Mouse (Mus musculus): ENCODE data around the gene Gm37240. TPM values are rescaled to one million over a fixed set of nuclear protein-coding genes. Genes with fewer than 3 reads are reported as not detected.

The Gm37240 gene
- polyA plus RNA-seq, 1 experiment = not detected

DNA sequence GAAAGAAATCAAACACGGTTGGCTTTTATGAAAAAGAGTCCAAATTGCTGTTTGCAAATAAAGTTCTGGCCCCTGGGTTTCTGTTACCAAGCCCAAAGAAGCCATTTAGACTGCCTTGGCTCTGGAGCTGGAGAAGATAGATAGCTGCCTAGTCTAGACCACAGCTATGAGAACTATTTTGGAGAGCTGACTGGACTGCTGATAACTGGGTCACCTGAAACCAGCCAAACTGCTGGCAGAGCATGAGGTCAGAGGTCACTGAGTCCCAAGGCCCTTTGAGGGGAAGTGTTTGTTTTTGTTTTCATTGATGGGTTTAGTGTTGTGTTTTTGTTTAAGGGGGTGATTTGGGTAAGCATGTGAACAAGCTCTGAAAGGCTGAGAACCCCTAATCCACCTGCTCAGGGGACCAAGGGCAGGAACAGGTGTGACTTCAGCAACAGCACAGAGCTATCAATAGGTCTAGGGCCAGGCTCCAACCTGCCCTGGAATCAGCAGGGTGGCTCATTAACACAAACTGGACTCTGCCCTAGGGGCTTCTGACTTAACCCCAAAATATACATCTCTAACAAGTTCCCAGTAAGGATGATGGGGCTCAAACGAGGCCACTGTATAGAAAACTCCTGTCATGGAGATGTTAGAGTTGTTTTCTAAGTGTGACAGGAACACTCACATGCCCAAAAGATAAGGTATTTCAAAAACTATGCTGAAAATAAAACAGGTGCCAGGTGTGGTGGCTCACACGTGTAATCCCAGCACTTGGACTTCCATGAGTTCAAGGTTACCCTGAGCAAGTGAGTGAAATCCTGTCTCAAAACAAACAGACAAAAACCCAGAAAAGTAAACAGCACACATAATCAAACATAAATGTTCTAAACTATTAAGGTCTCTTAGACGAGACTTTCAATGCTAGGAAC, 74.0 kb downstream of the Gm37240 start:
- Histone ChIP-seq H3K27ac (ENCODE audit: insufficient read depth, low read depth, low read length) (no peak overlapping the region), H3K4me1 (ENCODE audit: control insufficient read depth, insufficient read depth, low read length) (no peaks in the 10 kb centered on the region), H3K4me3 (ENCODE audit: insufficient read depth, low read length) (no peak overlapping the region)
- no peak for TF ChIP-seq POLR2A (IDR thresholded peaks at IDR 0.05; ENCODE audit: borderline replicate concordance, low read depth, low read length)
- no peak for TF ChIP-seq CTCF (IDR thresholded peaks at IDR 0.05; ENCODE audit: low read depth, low read length)

DNA sequence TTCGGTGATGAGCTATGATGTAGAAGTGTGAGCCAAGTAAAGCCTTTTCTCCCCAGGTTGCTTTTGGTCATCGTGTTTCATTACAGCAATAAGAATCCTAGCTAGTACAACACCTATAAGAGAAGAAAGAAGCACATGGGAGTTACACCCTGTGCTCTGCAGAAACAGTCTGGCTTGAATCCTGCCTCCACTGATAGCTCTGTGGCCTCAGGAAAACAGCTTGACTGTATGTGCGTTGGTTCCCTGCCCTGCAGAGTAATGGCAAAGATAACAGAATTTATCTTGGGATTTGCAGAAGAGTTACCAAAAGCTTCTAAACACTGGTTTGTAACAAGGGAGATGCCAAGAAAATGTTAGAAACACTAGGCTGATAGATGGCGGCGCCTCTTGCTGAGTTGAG, 75.3 kb downstream of the Gm37240 start:
- Histone ChIP-seq H3K4me1 (ENCODE audit: control insufficient read depth, insufficient read depth, low read length) (no peaks in the 10 kb centered on the region), H3K27ac (ENCODE audit: insufficient read depth, low read depth, low read length) (no peak overlapping the region), H3K4me3 (ENCODE audit: insufficient read depth, low read length) (no peak overlapping the region)
- TF ChIP-seq CTCF (IDR thresholded peaks at IDR 0.05; ENCODE audit: low read depth, low read length) (no peak), POLR2A (IDR thresholded peaks at IDR 0.05; ENCODE audit: borderline replicate concordance, low read depth, low read length) (no peak)

DNA sequence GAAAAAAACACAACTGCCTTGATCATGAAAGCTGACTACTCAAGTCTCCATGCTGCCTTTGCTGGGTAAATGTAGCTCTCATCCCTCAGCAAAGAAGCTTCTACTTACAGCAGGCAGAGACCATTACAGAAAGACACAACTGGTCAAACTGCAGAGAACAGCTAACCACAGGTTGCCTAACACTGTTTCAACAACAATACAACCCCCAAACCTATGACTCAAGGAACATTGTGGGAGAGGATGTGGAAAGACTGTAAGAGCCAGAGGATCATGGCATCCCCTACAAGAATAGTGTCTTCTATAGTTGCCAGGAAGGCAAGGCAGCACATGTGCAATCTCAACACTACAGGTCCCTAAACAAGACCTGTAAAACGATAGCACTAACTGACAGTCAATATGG, 94.2 kb downstream of the Gm37240 start:
- H3K4me1 ChIP-seq (ENCODE audit: control insufficient read depth, insufficient read depth, low read length) = no peaks in the 10 kb centered on the region
- TF ChIP-seq CTCF (IDR thresholded peaks at IDR 0.05; ENCODE audit: low read depth, low read length) (no peak), POLR2A (IDR thresholded peaks at IDR 0.05; ENCODE audit: borderline replicate concordance, low read depth, low read length) (no peak)
- H3K4me3 ChIP-seq (ENCODE audit: insufficient read depth, low read length) = no peak overlapping the region
- no peak overlapping the region for H3K27ac ChIP-seq (ENCODE audit: insufficient read depth, low read depth, low read length)

DNA sequence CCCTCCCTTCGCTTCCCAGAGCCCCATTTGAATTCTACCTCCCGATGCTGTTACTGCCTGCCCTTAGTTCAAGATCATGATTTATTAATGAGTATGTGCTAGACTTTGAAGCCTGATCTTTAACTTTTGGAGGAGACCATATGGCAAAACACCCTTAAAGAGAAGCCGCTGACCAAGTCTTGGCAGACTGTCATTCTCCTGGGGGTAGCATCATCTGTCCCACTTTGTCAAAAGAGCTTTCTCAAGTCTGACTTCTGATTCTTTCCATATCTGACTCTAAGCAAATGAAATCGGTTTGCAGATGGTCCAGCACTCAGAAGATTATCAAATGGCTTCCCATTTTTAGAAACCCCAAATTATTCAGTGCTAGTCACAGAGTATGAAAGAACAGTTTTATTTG, 97.6 kb downstream of the Gm37240 start:
- H3K4me3 ChIP-seq (ENCODE audit: insufficient read depth, low read length) = no peak overlapping the region
- H3K27ac ChIP-seq (ENCODE audit: insufficient read depth, low read depth, low read length) = no peak overlapping the region
- TF ChIP-seq POLR2A (IDR thresholded peaks at IDR 0.05; ENCODE audit: borderline replicate concordance, low read depth, low read length) (no peak), CTCF (IDR thresholded peaks at IDR 0.05; ENCODE audit: low read depth, low read length) (no peak)
- no peaks in the 10 kb centered on the region for H3K4me1 ChIP-seq (ENCODE audit: control insufficient read depth, insufficient read depth, low read length)

DNA sequence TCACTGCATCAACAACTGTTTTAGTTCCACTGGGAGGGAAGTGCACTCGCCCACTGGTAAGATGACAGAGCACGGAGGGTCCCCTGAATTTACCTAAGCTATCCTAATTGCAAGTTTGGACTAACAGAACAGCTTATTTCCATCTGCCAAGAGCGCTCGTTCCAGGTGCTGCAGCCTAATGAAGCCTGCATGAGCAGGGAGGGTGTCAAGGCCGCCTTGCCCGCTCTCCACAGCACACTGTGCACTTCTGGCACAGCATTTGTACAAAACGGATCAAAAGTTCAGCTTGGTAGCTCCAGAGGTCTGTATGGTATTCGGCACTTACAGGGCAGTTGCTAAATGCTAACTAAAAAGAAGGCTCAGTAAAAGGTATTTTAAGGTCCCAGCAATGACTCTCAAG, 100.8 kb downstream of the Gm37240 start:
- no peak overlapping the region for H3K27ac ChIP-seq (ENCODE audit: insufficient read depth, low read depth, low read length)
- H3K4me1 ChIP-seq (ENCODE audit: control insufficient read depth, insufficient read depth, low read length) = no peaks in the 10 kb centered on the region
- TF ChIP-seq POLR2A (IDR thresholded peaks at IDR 0.05; ENCODE audit: borderline replicate concordance, low read depth, low read length) (no peak), CTCF (IDR thresholded peaks at IDR 0.05; ENCODE audit: low read depth, low read length) (no peak)
- no peak overlapping the region for H3K4me3 ChIP-seq (ENCODE audit: insufficient read depth, low read length)

DNA sequence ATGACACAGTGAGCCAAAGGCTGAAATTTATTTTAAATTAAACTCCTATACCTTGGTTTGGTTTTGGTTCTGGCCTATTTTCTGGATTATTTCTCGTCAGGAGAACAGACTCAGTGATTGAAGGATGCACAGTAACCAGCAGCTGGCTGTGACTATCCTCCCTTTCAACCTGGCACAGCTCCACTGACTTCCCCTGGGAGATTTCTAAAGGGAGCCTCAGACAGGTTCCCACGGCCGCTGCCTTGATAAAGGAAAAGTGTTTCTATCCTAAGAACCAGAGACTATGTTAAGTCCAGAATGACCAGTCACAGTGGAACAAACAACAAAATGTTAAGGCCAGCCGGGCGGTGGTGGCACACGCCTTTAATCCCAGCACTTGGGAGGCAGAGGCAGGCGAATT, 106.4 kb downstream of the Gm37240 start:
- no peak overlapping the region for H3K27ac ChIP-seq (ENCODE audit: insufficient read depth, low read depth, low read length)
- TF ChIP-seq POLR2A (IDR thresholded peaks at IDR 0.05; ENCODE audit: borderline replicate concordance, low read depth, low read length) (no peak), CTCF (IDR thresholded peaks at IDR 0.05; ENCODE audit: low read depth, low read length) (no peak)
- H3K4me3 ChIP-seq (ENCODE audit: insufficient read depth, low read length) = no peak overlapping the region
- H3K4me1 ChIP-seq (ENCODE audit: control insufficient read depth, insufficient read depth, low read length) = no peaks in the 10 kb centered on the region

DNA sequence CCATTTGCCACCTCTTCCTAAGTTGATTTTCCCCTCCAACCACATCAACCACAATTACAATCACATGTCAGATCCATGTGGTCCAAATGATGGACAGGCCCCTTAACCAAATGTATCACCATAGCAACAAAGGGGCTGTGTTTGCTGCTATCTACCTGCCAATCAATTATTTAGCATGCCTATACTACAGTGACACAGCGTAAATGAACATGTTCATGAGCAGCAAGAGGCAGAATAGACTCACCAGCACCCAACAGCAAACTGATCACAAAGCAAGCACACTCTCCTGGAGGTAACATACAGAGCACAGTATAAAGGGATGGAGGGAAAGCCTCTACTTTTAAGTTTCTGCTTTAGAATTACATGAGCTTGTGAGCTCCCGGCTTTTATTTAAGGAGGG, 107.0 kb downstream of the Gm37240 start:
- H3K4me1 ChIP-seq (ENCODE audit: control insufficient read depth, insufficient read depth, low read length) = no peaks in the 10 kb centered on the region
- no peak for TF ChIP-seq CTCF (IDR thresholded peaks at IDR 0.05; ENCODE audit: low read depth, low read length)
- TF ChIP-seq POLR2A (IDR thresholded peaks at IDR 0.05; ENCODE audit: borderline replicate concordance, low read depth, low read length) = no peak
- H3K4me3 ChIP-seq (ENCODE audit: insufficient read depth, low read length) = no peak overlapping the region
- no peak overlapping the region for H3K27ac ChIP-seq (ENCODE audit: insufficient read depth, low read depth, low read length)

DNA sequence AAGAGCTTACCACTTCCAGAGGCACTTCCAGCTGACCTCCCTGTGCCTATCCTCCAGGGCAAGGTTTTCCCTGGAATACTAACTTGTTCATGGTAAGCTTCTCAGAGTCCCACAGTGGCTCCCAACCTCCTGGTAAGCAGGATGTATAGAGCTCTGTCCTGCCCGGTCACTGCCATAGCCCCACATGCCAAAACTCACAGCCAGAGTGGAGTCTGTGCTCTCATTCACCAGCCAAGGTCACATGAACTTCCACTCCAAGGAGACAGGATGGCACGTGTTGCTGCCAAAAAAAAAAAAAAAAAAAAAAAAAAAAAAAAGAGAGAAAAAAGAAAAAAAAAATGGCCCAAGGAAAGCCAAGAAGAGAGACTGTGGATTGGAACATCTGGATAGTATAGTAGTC, 109.5 kb downstream of the Gm37240 start:
- TF ChIP-seq POLR2A (IDR thresholded peaks at IDR 0.05; ENCODE audit: borderline replicate concordance, low read depth, low read length) (no peak), CTCF (IDR thresholded peaks at IDR 0.05; ENCODE audit: low read depth, low read length) (no peak)
- no peaks in the 10 kb centered on the region for H3K4me1 ChIP-seq (ENCODE audit: control insufficient read depth, insufficient read depth, low read length)
- H3K27ac ChIP-seq (ENCODE audit: insufficient read depth, low read depth, low read length) = no peak overlapping the region
- no peak overlapping the region for H3K4me3 ChIP-seq (ENCODE audit: insufficient read depth, low read length)

DNA sequence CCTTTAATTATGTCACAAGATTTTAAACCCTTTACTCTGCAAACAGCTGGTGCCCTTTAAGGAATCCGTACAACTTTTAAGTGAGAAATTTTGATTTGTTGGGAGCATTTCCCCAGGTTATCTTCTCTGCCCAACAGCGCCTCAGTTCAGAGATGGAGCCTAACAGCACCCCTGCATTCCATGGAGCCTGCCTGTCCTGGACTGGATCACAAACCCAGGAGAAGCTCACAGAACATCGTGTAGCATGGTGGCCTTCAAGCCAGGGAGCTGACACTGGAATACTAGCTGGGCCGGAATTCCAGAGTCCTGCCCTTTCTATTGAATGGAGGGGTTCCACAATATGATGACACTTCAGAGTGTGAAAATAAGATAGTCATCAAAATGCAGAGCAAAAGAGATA, 110.0 kb downstream of the Gm37240 start:
- H3K4me3 ChIP-seq (ENCODE audit: insufficient read depth, low read length) = no peak overlapping the region
- H3K4me1 ChIP-seq (ENCODE audit: control insufficient read depth, insufficient read depth, low read length) = no peaks in the 10 kb centered on the region
- TF ChIP-seq POLR2A (IDR thresholded peaks at IDR 0.05; ENCODE audit: borderline replicate concordance, low read depth, low read length) (no peak), CTCF (IDR thresholded peaks at IDR 0.05; ENCODE audit: low read depth, low read length) (no peak)
- H3K27ac ChIP-seq (ENCODE audit: insufficient read depth, low read depth, low read length) = no peak overlapping the region

DNA sequence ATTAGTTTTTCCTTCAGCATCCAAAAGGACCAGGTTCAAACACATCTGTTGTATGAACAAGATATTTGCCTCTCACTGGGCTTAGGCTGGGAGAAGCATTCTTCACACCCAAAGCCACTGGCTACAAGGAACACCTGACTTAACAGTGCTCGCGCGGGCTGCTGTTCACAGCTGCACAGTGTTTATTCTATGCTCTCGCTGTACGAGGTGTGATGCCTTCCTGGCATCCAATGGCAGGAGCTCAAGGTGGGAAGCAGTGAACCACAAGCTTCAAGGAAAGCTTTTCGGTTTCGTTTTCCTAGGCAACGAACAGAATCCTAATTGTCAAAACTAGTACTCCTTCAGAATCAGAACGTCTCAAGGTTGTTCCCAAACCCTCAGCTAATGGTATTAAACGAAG, 110.6 kb downstream of the Gm37240 start:
- H3K4me3 ChIP-seq (ENCODE audit: insufficient read depth, low read length) = no peak overlapping the region
- TF ChIP-seq CTCF (IDR thresholded peaks at IDR 0.05; ENCODE audit: low read depth, low read length) (no peak), POLR2A (IDR thresholded peaks at IDR 0.05; ENCODE audit: borderline replicate concordance, low read depth, low read length) (no peak)
- no peaks in the 10 kb centered on the region for H3K4me1 ChIP-seq (ENCODE audit: control insufficient read depth, insufficient read depth, low read length)
- no peak overlapping the region for H3K27ac ChIP-seq (ENCODE audit: insufficient read depth, low read depth, low read length)

Data from bone marrow macrophage, adult 2 months (primary cell).